Comparison of ENCODE assay signal across 25 mouse cellular contexts in genomic region chr14:78618883-78619295, GRCm38 (mm10).
DNase-seq lines count a peak whose midpoint lies in the region; ATAC-seq lines count a peak whose summit lies in the region.
"Had no signal": no experiment of that assay in that cellular context is flagged by ENCODE, and none has a peak within 500 bp of the region (broad histone marks: within the 10 kb centered on the region; RNA-seq: fewer than 3 reads in every experiment).

No protein-coding gene starts in this region.

- H3K27me3 ChIP-seq in heart, embryonic 16.5 days (ENCODE audit: control insufficient read depth, insufficient read depth, low read length), result no peaks in the 10 kb centered on the region
- no peaks in the 10 kb centered on the region for H3K27me3 ChIP-seq in heart, embryonic 12.5 days (replicated peaks)
- H3K27me3 ChIP-seq: hindbrain, embryonic 15.5 days; limb, embryonic 13.5 days; liver, embryonic 13.5 days; neural tube, embryonic 15.5 days had no signal

- peak; percentile 41; the same call in 1 of the 2 replicates for ATAC-seq in heart, embryonic 16.5 days (replicated peaks; ENCODE audit: extremely low read depth, insufficient read depth, low FRiP score)
- no peak for ATAC-seq in heart, embryonic 12.5 days (ENCODE audit: insufficient number of reproducible peaks, low FRiP score)
- peak; percentile 59 for ATAC-seq in megakaryocyte, adult 5-6 weeks (ENCODE audit: poor library complexity, severe bottlenecking)
- ATAC-seq: intestine, embryonic 16.5 days; midbrain, embryonic 16.5 days had no signal

- H3K27ac ChIP-seq in heart, embryonic 16.5 days (ENCODE audit: low read length), result no peak overlapping the region
- H3K27ac ChIP-seq in heart, embryonic 12.5 days (ENCODE audit: poor library complexity, severe bottlenecking), result no peak overlapping the region
- H3K27ac ChIP-seq: gastrocnemius, adult 2 months; hindbrain, embryonic 15.5 days; limb, embryonic 13.5 days; liver, embryonic 13.5 days; neural tube, embryonic 15.5 days had no signal

- no peak overlapping the region for H3K4me3 ChIP-seq in heart, embryonic 16.5 days (ENCODE audit: low read length)
- H3K4me3 ChIP-seq in heart, embryonic 12.5 days, result no peak overlapping the region
- H3K4me3 ChIP-seq: gastrocnemius, adult 2 months; hindbrain, embryonic 15.5 days; limb, embryonic 13.5 days; liver, embryonic 13.5 days; myocyte; neural tube, embryonic 15.5 days had no signal

- WGBS in heart, embryonic 16.5 days, result 65% methylated on average over 9 of the region's 9 CpGs
- 72% methylated on average over 9 of the region's 9 CpGs for WGBS in heart, embryonic 12.5 days

- H3K9me3 ChIP-seq in heart, embryonic 16.5 days (replicated peaks; ENCODE audit: control insufficient read depth, low read length), result no peaks in the 10 kb centered on the region
- no peaks in the 10 kb centered on the region for H3K9me3 ChIP-seq in heart, embryonic 12.5 days (replicated peaks)
- H3K9me3 ChIP-seq: hindbrain, embryonic 15.5 days; limb, embryonic 13.5 days; liver, embryonic 13.5 days; neural tube, embryonic 15.5 days had no signal

- no peaks in the 10 kb centered on the region for H3K4me1 ChIP-seq in heart, embryonic 16.5 days (ENCODE audit: control insufficient read depth, insufficient read depth, low read length)
- H3K4me1 ChIP-seq in heart, embryonic 12.5 days (replicated peaks), result no peaks in the 10 kb centered on the region; the same call in 1 of the 2 replicates
- H3K4me1 ChIP-seq: hindbrain, embryonic 15.5 days; limb, embryonic 13.5 days; liver, embryonic 13.5 days had no signal

- H3K36me3 ChIP-seq in heart, embryonic 16.5 days (ENCODE audit: control insufficient read depth, insufficient read depth), result peaks cover 8% of the 10 kb centered on the region; the same call in 1 of the 2 replicates
- peaks cover under 1% of the 10 kb centered on the region for H3K36me3 ChIP-seq in heart, embryonic 12.5 days
- H3K36me3 ChIP-seq: hindbrain, embryonic 15.5 days; liver, embryonic 13.5 days had no signal

- no peak overlapping the region for H3K4me2 ChIP-seq in heart, embryonic 16.5 days (ENCODE audit: low read depth, low read length)
- H3K4me2 ChIP-seq in heart, embryonic 12.5 days, result no peak overlapping the region
- H3K4me2 ChIP-seq: hindbrain, embryonic 15.5 days; limb, embryonic 13.5 days; liver, embryonic 13.5 days; neural tube, embryonic 15.5 days had no signal

- DNase-seq in T-cell, adult 2 months (ENCODE audit: low spot score), result peak; percentile 16
- peak; percentile 55 for DNase-seq in thymus, postnatal 14 days
- no peak for DNase-seq in embryo, embryonic 9.5 days (ENCODE audit: extremely low spot score)
- no peak for DNase-seq in heart, adult 11 months
- no peak for DNase-seq in lung, postnatal 36 days
- DNase-seq: adrenal gland, postnatal 14 days; cerebellum, adult 8-10 months; cerebellum, postnatal 36 days; embryo, embryonic 11 days; gastrocnemius, adult 2 months; heart, postnatal 36 days; kidney, adult 9 months; kidney, postnatal 25 days; liver, embryonic 13.5 days; lung, adult 2 months; lung, postnatal 14 days had no signal

- H3K9ac ChIP-seq in heart, embryonic 16.5 days (ENCODE audit: low read length), result no peak overlapping the region
- H3K9ac ChIP-seq in heart, embryonic 12.5 days, result no peak overlapping the region
- H3K9ac ChIP-seq: hindbrain, embryonic 15.5 days; limb, embryonic 13.5 days; liver, embryonic 13.5 days; neural tube, embryonic 15.5 days had no signal

Comparison
In these comparisons a context has a peak if more than half of its experiments do, and no peak if none do; other contexts are left out.
1. DNase-seq: peak in T-cell, adult 2 months (single experiment) and thymus, postnatal 14 days (single experiment); none in embryo, embryonic 9.5 days (single experiment), heart, adult 11 months (single experiment) and lung, postnatal 36 days (single experiment).